Mouse (Mus musculus): Measurements from ENCODE around the gene Hmgb2.

Hmgb2 gene

DNA sequence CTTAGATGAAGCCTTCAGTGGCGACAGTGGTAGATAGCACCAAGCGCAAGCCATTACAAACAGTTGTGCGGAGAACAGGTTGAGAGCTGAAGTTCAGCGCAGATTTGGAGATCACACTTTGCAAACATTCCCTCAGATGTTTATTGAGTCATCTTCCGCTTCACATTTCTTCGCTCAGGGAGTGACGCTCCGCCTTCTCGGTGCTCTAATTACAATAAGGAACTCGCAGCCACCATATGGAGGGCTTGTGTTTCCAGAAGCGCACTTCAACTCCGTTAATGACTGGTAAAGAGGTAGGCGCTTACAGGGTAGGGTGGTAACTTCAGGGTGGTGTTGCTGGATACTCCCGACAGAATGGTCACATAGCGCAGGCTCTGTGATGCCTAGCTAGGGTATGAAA is 52.0 kb downstream of the Hmgb2 start:
- DNase-seq: no peak

DNA sequence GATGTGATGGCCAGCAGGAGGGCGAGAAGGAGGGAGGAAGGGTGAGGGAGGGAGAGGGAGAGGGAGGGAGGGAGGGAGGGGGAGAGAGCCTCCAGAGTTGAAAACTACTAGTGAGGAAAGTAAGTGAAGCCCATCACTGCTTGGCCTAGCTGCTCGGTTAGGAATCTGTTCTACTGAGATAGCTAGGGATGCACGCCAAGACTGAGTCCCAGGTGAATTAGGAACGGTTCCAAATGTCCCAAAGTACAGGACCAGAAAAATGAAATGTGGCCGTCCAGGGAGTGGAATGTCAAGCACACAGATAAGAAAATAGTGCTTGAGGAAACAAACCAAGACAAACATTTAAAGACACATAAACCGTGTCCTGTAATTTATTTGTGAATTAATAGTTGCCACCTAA is 53.3 kb downstream of the Hmgb2 start:
- no peak for DNase-seq

Data from kidney, adult 18-20 months (tissue).